Mouse (Mus musculus) MEL (cell line): ENCODE measurements around the gene 5730596B20Rik.

Source experiments
- HCFC1 ChIP-seq: IDR thresholded peaks from 2 replicates; pipeline ENCODE4 v1.6.1; 2012; ENCODE audit warnings: low read depth, mild to moderate bottlenecking, inconsistent platforms, low read length, improper control_type of control experiment, moderate library complexity
- MAX ChIP-seq: IDR thresholded peaks from 2 replicates; pipeline ENCODE4 v1.6.1; 2011; ENCODE audit warnings: low read length, improper control_type of control experiment
- MEF2A ChIP-seq: IDR thresholded peaks from 2 replicates; pipeline ENCODE4 v1.6.1; 2014; ENCODE audit warnings: low read depth, mild to moderate bottlenecking, inconsistent platforms, low read length, improper control_type of control experiment; ENCODE audit not compliant: poor library complexity, insufficient replicate concordance, severe bottlenecking; ENCODE audit errors: extremely low read depth
- NRF1 ChIP-seq: IDR thresholded peaks from 2 replicates; pipeline ENCODE4 v1.6.1; 2014; ENCODE audit warnings: low read depth, mild to moderate bottlenecking, inconsistent platforms, low read length, improper control_type of control experiment, moderate library complexity; ENCODE audit not compliant: poor library complexity, insufficient read depth, severe bottlenecking
- POLR2A ChIP-seq, 2 experiments: IDR thresholded peaks; 2 replicates each; pipeline ENCODE4 v1.6.1; 2011 to 2012; ENCODE audit warnings: low read length in 2 of 2, mild to moderate bottlenecking in 2 of 2, control low read depth in 1 of 2, improper control_type of control experiment in 1 of 2, low read depth in 1 of 2, moderate library complexity in 1 of 2; ENCODE audit not compliant: control insufficient read depth in 1 of 2, insufficient read depth in 1 of 2, poor library complexity in 1 of 2
- TAL1 ChIP-seq: IDR thresholded peaks from 2 replicates; pipeline ENCODE4 v1.6.1; 2012; ENCODE audit warnings: mild to moderate bottlenecking, inconsistent platforms, low read length, moderate library complexity, mixed read lengths
- TBP ChIP-seq: IDR thresholded peaks from 2 replicates; pipeline ENCODE4 v1.8.0; 2011; ENCODE audit warnings: low read depth, low read length, improper control_type of control experiment
- ZC3H11A ChIP-seq: IDR thresholded peaks from 2 replicates; pipeline ENCODE4 v1.6.1; 2012; ENCODE audit warnings: low read depth, mild to moderate bottlenecking, inconsistent platforms, low read length, improper control_type of control experiment
- ZKSCAN1 ChIP-seq: IDR thresholded peaks from 2 replicates; pipeline ENCODE4 v1.6.1; 2012; ENCODE audit warnings: low read depth, mild to moderate bottlenecking, inconsistent platforms, low read length, improper control_type of control experiment, moderate library complexity

GRCm38 (mm10) chr6:52166431-52167077 is 10.7 kb upstream of the 5730596B20Rik start:
- TF ChIP-seq ZC3H11A (no peak), MAX (no peak), TBP (no peak), ZKSCAN1 (no peak), MEF2A (no peak), NRF1 (no peak), TAL1 (no peak), HCFC1 (no peak), POLR2A (IDR thresholded peaks at IDR 0.05; ENCODE audit: control insufficient read depth in 1 of 2, insufficient read depth in 1 of 2, low read depth in 1 of 2, low read length in 2 of 2, poor library complexity in 1 of 2) (no peak)
